Mouse (Mus musculus) hindbrain, embryonic 11.5 days (tissue): ENCODE results near the gene Flt1. TPM values are rescaled to one million over a fixed set of nuclear protein-coding genes. Genes with fewer than 3 reads are reported as not detected.

Experiments
- ATAC-seq: fragments of 200-750 bp; cut with Nextera tagmentation; 2 replicates; pipeline ENCODE4 v1.8.0; 2017; ENCODE audit warnings: mild to moderate bottlenecking, moderate TSS enrichment, moderate library complexity; ENCODE audit not compliant: low FRiP score
- DNase-seq: peaks from one replicate; pipeline ENCODE4 v3.0.0-alpha.2; 2015; ENCODE audit warnings: low spot score
- H3K27ac ChIP-seq: fragments of 300-500 bp; sonication (generic); 2 replicates; pipeline ENCODE4 v1.5.1; 2014; ENCODE audit warnings: mild to moderate bottlenecking, low read depth, low read length
- H3K27me3 ChIP-seq: fragments of 300-500 bp; sonication (generic); 2 replicates; pipeline ENCODE4 v1.6.1; 2014; ENCODE audit warnings: mild to moderate bottlenecking, low read length, moderate library complexity, mixed read lengths; ENCODE audit not compliant: control insufficient read depth, insufficient read depth
- H3K36me3 ChIP-seq: fragments of 300-500 bp; sonication (generic); 2 replicates; pipeline ENCODE4 v1.6.1; 2014; ENCODE audit warnings: mild to moderate bottlenecking, low read length, moderate library complexity, mixed read lengths; ENCODE audit not compliant: control insufficient read depth, insufficient read depth
- H3K4me1 ChIP-seq: fragments of 300-500 bp; sonication (generic); replicated peaks from 2 replicates; pipeline ENCODE4 v1.6.1; 2014; ENCODE audit warnings: low read length, mixed read lengths; ENCODE audit not compliant: control insufficient read depth, insufficient read depth
- H3K4me2 ChIP-seq: fragments of 300-500 bp; sonication (generic); replicated peaks from 2 replicates; pipeline ENCODE4 v1.6.1; 2014; ENCODE audit warnings: mild to moderate bottlenecking, low read depth, low read length
- H3K4me3 ChIP-seq: fragments of 300-500 bp; sonication (generic); 2 replicates; pipeline ENCODE4 v1.5.1; 2014; ENCODE audit warnings: low read depth, low read length
- H3K9ac ChIP-seq: fragments of 300-500 bp; sonication (generic); 2 replicates; pipeline ENCODE4 v1.6.1; 2014; ENCODE audit warnings: low read depth, low read length
- H3K9me3 ChIP-seq: fragments of 300-500 bp; sonication (generic); 2 replicates; pipeline ENCODE4 v1.6.1; 2016; ENCODE audit warnings: low read length; ENCODE audit not compliant: control insufficient read depth
- WGBS: fragments of 180-500 bp; shearing (Covaris S2); extraction: QIAGEN DNeasy Blood & Tissue Kit; methylation state at CpG from one replicate; pipeline ENCODE4 v1.1.7; 2014; 5-methylcytosine and 5-hydroxymethylcytosine counted together
- polyA plus RNA-seq: library from polyadenylated mRNA; unstranded; fragments of >200 nt; fragmentation: Nextera tagmentation; extraction: Ambion mirVana; gene quantifications from 2 replicates; pipeline ENCODE4 v1.2.1, GENCODE M21; 2014

The Flt1 gene
- polyA plus RNA-seq, 1 experiment from 2014 or later, result 12.3 TPM

- DNase-seq (no peak), ATAC-seq (no peak)
- Histone ChIP-seq H3K36me3 (no peaks in the 10 kb centered on the region), H3K9ac (no peak overlapping the region), H3K4me1 (no peaks in the 10 kb centered on the region), H3K4me3 (no peak overlapping the region), H3K4me2 (no peak overlapping the region), H3K9me3 (no peaks in the 10 kb centered on the region), H3K27me3 (no peaks in the 10 kb centered on the region), H3K27ac (no peak overlapping the region)
- 54% methylated on average over 12 of the region's 12 CpGs for WGBS
Measured at GRCm38 (mm10) chr5:147589814-147590213, 136.0 kb downstream of the Flt1 start.

- H3K4me1 ChIP-seq, result no peaks in the 10 kb centered on the region
- ATAC-seq (no peak), DNase-seq (no peak)
- WGBS, result 85% methylated on average over 1 of the region's 1 CpGs
- H3K27ac ChIP-seq, result no peak overlapping the region
- no peak overlapping the region for H3K9ac ChIP-seq
- H3K27me3 ChIP-seq, result no peaks in the 10 kb centered on the region
- no peaks in the 10 kb centered on the region for H3K9me3 ChIP-seq
- no peaks in the 10 kb centered on the region for H3K36me3 ChIP-seq
- no peak overlapping the region for H3K4me2 ChIP-seq
- H3K4me3 ChIP-seq, result no peak overlapping the region
Measured at GRCm38 (mm10) chr5:147585070-147585469, 140.7 kb downstream of the Flt1 start.

GRCm38 (mm10) chr5:147584648-147585047 is 141.2 kb downstream of the Flt1 start:
- Histone ChIP-seq H3K4me1 (no peaks in the 10 kb centered on the region), H3K4me3 (no peak overlapping the region), H3K27me3 (no peaks in the 10 kb centered on the region), H3K9ac (no peak overlapping the region), H3K36me3 (no peaks in the 10 kb centered on the region), H3K27ac (no peak overlapping the region), H3K9me3 (no peaks in the 10 kb centered on the region), H3K4me2 (no peak overlapping the region)
- no peak for ATAC-seq
- 82% methylated on average over 9 of the region's 9 CpGs for WGBS
- no peak for DNase-seq

- ATAC-seq (no peak), DNase-seq (peak; percentile 85)
- Histone ChIP-seq H3K9ac (no peak overlapping the region), H3K4me3 (no peak overlapping the region), H3K9me3 (no peaks in the 10 kb centered on the region), H3K27me3 (no peaks in the 10 kb centered on the region), H3K4me2 (no peak overlapping the region), H3K27ac (no peak overlapping the region), H3K36me3 (no peaks in the 10 kb centered on the region), H3K4me1 (no peaks in the 10 kb centered on the region)
- 51% methylated on average over 14 of the region's 14 CpGs for WGBS
Measured at GRCm38 (mm10) chr5:147583702-147584298, 142.0 kb downstream of the Flt1 start.

- Histone ChIP-seq H3K4me3 (no peak overlapping the region), H3K36me3 (no peaks in the 10 kb centered on the region), H3K4me1 (no peaks in the 10 kb centered on the region), H3K27me3 (no peaks in the 10 kb centered on the region), H3K4me2 (no peak overlapping the region), H3K27ac (no peak overlapping the region), H3K9ac (no peak overlapping the region), H3K9me3 (no peaks in the 10 kb centered on the region)
- no peak for ATAC-seq
- WGBS, result 90% methylated on average over 13 of the region's 13 CpGs
- DNase-seq, result no peak
Measured at GRCm38 (mm10) chr5:147580181-147580580, 145.6 kb downstream of the Flt1 start.

GRCm38 (mm10) chr5:147579691-147580090 is 146.1 kb downstream of the Flt1 start:
- no peak overlapping the region for H3K27ac ChIP-seq
- no peaks in the 10 kb centered on the region for H3K27me3 ChIP-seq
- WGBS, result 82% methylated on average over 8 of the region's 8 CpGs
- no peaks in the 10 kb centered on the region for H3K4me1 ChIP-seq
- no peak overlapping the region for H3K9ac ChIP-seq
- ATAC-seq (no peak), DNase-seq (no peak)
- no peak overlapping the region for H3K4me2 ChIP-seq
- H3K36me3 ChIP-seq, result no peaks in the 10 kb centered on the region
- no peak overlapping the region for H3K4me3 ChIP-seq
- H3K9me3 ChIP-seq, result no peaks in the 10 kb centered on the region

GRCm38 (mm10) chr5:147579148-147579547 is 146.7 kb downstream of the Flt1 start:
- Histone ChIP-seq H3K36me3 (no peaks in the 10 kb centered on the region), H3K9me3 (no peaks in the 10 kb centered on the region), H3K4me1 (no peaks in the 10 kb centered on the region), H3K27me3 (no peaks in the 10 kb centered on the region), H3K4me2 (no peak overlapping the region), H3K27ac (no peak overlapping the region), H3K4me3 (no peak overlapping the region), H3K9ac (no peak overlapping the region)
- 87% methylated on average over 7 of the region's 7 CpGs for WGBS
- ATAC-seq (no peak), DNase-seq (no peak)

- WGBS, result 83% methylated on average over 6 of the region's 6 CpGs
- no peak for ATAC-seq
Measured at GRCm38 (mm10) chr5:147577003-147577402, 148.8 kb downstream of the Flt1 start.

GRCm38 (mm10) chr5:147574517-147574916 is 151.3 kb downstream of the Flt1 start:
- Histone ChIP-seq H3K27ac (no peak overlapping the region), H3K9me3 (no peaks in the 10 kb centered on the region), H3K27me3 (no peaks in the 10 kb centered on the region), H3K9ac (no peak overlapping the region), H3K4me1 (no peaks in the 10 kb centered on the region), H3K4me3 (no peak overlapping the region), H3K4me2 (no peak overlapping the region), H3K36me3 (no peaks in the 10 kb centered on the region)
- ATAC-seq (no peak), DNase-seq (no peak)
- 62% methylated on average over 8 of the region's 8 CpGs for WGBS

More at GRCm38 (mm10) chr5:147577003-147577402, 148.8 kb downstream of the Flt1 start:
- Histone ChIP-seq H3K4me1 (no peaks in the 10 kb centered on the region), H3K9ac (no peak overlapping the region), H3K27ac (no peak overlapping the region), H3K4me2 (no peak overlapping the region), H3K4me3 (no peak overlapping the region), H3K27me3 (no peaks in the 10 kb centered on the region), H3K36me3 (no peaks in the 10 kb centered on the region), H3K9me3 (no peaks in the 10 kb centered on the region)
- no peak for DNase-seq
